ENCODE assay signal across 9 mouse cellular contexts in genomic region chr4:102572591-102572990, GRCm38 (mm10).
A peak's percentile ranks its signal among the peaks of the same experiment; 100 is the strongest.
DNase-seq lines count a peak whose midpoint lies in the region; ATAC-seq and TF ChIP-seq lines count a peak whose summit lies in the region.
"Had no signal": no experiment of that assay in that cellular context is flagged by ENCODE, and none has a peak within 500 bp of the region (broad histone marks: within the 10 kb centered on the region; RNA-seq: fewer than 3 reads in every experiment).

No protein-coding gene starts in this region.

- H3K27ac ChIP-seq in forebrain, embryonic 13.5 days: no peak overlapping the region
- H3K27ac ChIP-seq in forebrain, embryonic 11.5 days (ENCODE audit: low read depth, low read length): no peak overlapping the region
- peak overlapping the region; percentile 17; the same call in 1 of the 2 replicates for H3K27ac ChIP-seq in lung, embryonic 15.5 days
- H3K27ac ChIP-seq in embryonic fibroblast, embryonic 13.5 days (ENCODE audit: insufficient read depth, low read length): 0 out of 2 replicates have a peak overlapping the region, but pooled peaks have one; percentile 25
- H3K27ac ChIP-seq in liver, embryonic 15.5 days (replicated peaks): no peak overlapping the region

- H3K9me3 ChIP-seq in forebrain, embryonic 13.5 days (replicated peaks): no peaks in the 10 kb centered on the region
- H3K9me3 ChIP-seq in forebrain, embryonic 11.5 days (ENCODE audit: control insufficient read depth, low read length): no peaks in the 10 kb centered on the region
- no peaks in the 10 kb centered on the region for H3K9me3 ChIP-seq in lung, embryonic 15.5 days
- no peaks in the 10 kb centered on the region for H3K9me3 ChIP-seq in liver, embryonic 15.5 days (replicated peaks)

- H3K9ac ChIP-seq in forebrain, embryonic 13.5 days: no peak overlapping the region
- no peak overlapping the region for H3K9ac ChIP-seq in forebrain, embryonic 11.5 days (ENCODE audit: low read length)
- no peak overlapping the region; the same call in 1 of the 2 replicates for H3K9ac ChIP-seq in lung, embryonic 15.5 days
- H3K9ac ChIP-seq in liver, embryonic 15.5 days: no peak overlapping the region

- ATAC-seq in forebrain, embryonic 13.5 days: no peak
- ATAC-seq in forebrain, embryonic 11.5 days (replicated peaks; ENCODE audit: low FRiP score): no peak
- no peak for ATAC-seq in lung, embryonic 15.5 days (ENCODE audit: borderline replicate concordance, extremely low read depth, low FRiP score, low TSS enrichment)
- ATAC-seq in liver, embryonic 15.5 days (ENCODE audit: insufficient read depth): no peak

- no peaks in the 10 kb centered on the region for H3K36me3 ChIP-seq in forebrain, embryonic 13.5 days (ENCODE audit: poor library complexity, severe bottlenecking)
- no peaks in the 10 kb centered on the region for H3K36me3 ChIP-seq in forebrain, embryonic 11.5 days (ENCODE audit: control insufficient read depth, insufficient read depth, low read length)
- no peaks in the 10 kb centered on the region for H3K36me3 ChIP-seq in lung, embryonic 15.5 days
- no peaks in the 10 kb centered on the region for H3K36me3 ChIP-seq in liver, embryonic 15.5 days (replicated peaks)

- H3K4me3 ChIP-seq in forebrain, embryonic 13.5 days: no peak overlapping the region
- H3K4me3 ChIP-seq in forebrain, embryonic 11.5 days (ENCODE audit: low read depth, low read length): no peak overlapping the region
- peak overlapping the region; percentile 60 for H3K4me3 ChIP-seq in lung, embryonic 15.5 days
- H3K4me3 ChIP-seq in embryonic fibroblast, embryonic 13.5 days (ENCODE audit: insufficient read depth, low read length): peak overlapping the region; percentile 69
- H3K4me3 ChIP-seq in liver, embryonic 15.5 days (replicated peaks): peak overlapping the region; percentile 69; the same call in 1 of the 2 replicates

- H3K27me3 ChIP-seq in forebrain, embryonic 13.5 days: peaks cover 13% of the 10 kb centered on the region
- peaks cover 5% of the 10 kb centered on the region for H3K27me3 ChIP-seq in forebrain, embryonic 11.5 days (ENCODE audit: control insufficient read depth, insufficient read depth, low read length)
- no peaks in the 10 kb centered on the region for H3K27me3 ChIP-seq in lung, embryonic 15.5 days
- H3K27me3 ChIP-seq in liver, embryonic 15.5 days: no peaks in the 10 kb centered on the region

- TF ChIP-seq POLR2A in embryonic fibroblast, embryonic 13.5 days (IDR thresholded peaks at IDR 0.05; ENCODE audit: low read depth, low read length): no peak

- no peak for DNase-seq in forebrain, embryonic 11.5 days (ENCODE audit: low spot score)
- no peak for DNase-seq in lung, postnatal 36 days
- no peak for DNase-seq in frontal cortex, postnatal 14 days (ENCODE audit: low spot score in 2 of 2)
- no peak for DNase-seq in left cerebral cortex, adult 9 months (ENCODE audit: low spot score in 2 of 2)
- DNase-seq: adrenal gland, postnatal 10 days had no signal

- 82% methylated on average over 3 of the region's 3 CpGs for WGBS in forebrain, embryonic 13.5 days
- WGBS in forebrain, embryonic 11.5 days: 77% methylated on average over 3 of the region's 3 CpGs
- WGBS in lung, embryonic 15.5 days: 64% methylated on average over 3 of the region's 3 CpGs
- WGBS in liver, embryonic 15.5 days (ENCODE audit: insufficient replicate concordance): 43% methylated on average over 3 of the region's 3 CpGs

- H3K4me1 ChIP-seq in forebrain, embryonic 13.5 days: peaks cover 44% of the 10 kb centered on the region
- H3K4me1 ChIP-seq in forebrain, embryonic 11.5 days (replicated peaks; ENCODE audit: control insufficient read depth, insufficient read depth, low read length): peaks cover 8% of the 10 kb centered on the region; the same call in 1 of the 2 replicates
- peaks cover 52% of the 10 kb centered on the region for H3K4me1 ChIP-seq in lung, embryonic 15.5 days
- peaks cover 8% of the 10 kb centered on the region for H3K4me1 ChIP-seq in embryonic fibroblast, embryonic 13.5 days (ENCODE audit: control insufficient read depth, insufficient read depth, low read length)
- H3K4me1 ChIP-seq in liver, embryonic 15.5 days (replicated peaks): peaks cover 86% of the 10 kb centered on the region

- TF ChIP-seq CTCF in embryonic fibroblast, embryonic 13.5 days (IDR thresholded peaks at IDR 0.05; ENCODE audit: borderline replicate concordance, insufficient read depth, low read length): no peak

- peak overlapping the region; percentile 40; the same call in 1 of the 2 replicates for H3K4me2 ChIP-seq in forebrain, embryonic 13.5 days
- no peak overlapping the region for H3K4me2 ChIP-seq in forebrain, embryonic 11.5 days (ENCODE audit: low read depth, low read length, severe bottlenecking)
- H3K4me2 ChIP-seq in lung, embryonic 15.5 days: peak overlapping the region; percentile 47
- peak overlapping the region; percentile 86; the same call in 1 of the 2 replicates for H3K4me2 ChIP-seq in liver, embryonic 15.5 days

Comparison
In these comparisons a context has a peak if more than half of its experiments do, and no peak if none do; other contexts are left out.
1. H3K27ac ChIP-seq: peak in lung, embryonic 15.5 days (single experiment) and embryonic fibroblast, embryonic 13.5 days (single experiment); none in forebrain, embryonic 13.5 days (single experiment), forebrain, embryonic 11.5 days (single experiment) and liver, embryonic 15.5 days (single experiment).
2. H3K4me3 ChIP-seq: peak in lung, embryonic 15.5 days (single experiment), embryonic fibroblast, embryonic 13.5 days (single experiment) and liver, embryonic 15.5 days (single experiment); none in forebrain, embryonic 13.5 days (single experiment) and forebrain, embryonic 11.5 days (single experiment).